Mouse (Mus musculus): ENCODE data around the gene Miox. TPM values are rescaled to one million over a fixed set of nuclear protein-coding genes. Genes with fewer than 3 reads are reported as not detected.

Miox gene
- polyA plus RNA-seq (2012; rRNA removed) (9.7 and 11.2 TPM in 2 replicates), polyA plus RNA-seq (2014; fragmentation: Nextera tagmentation; extraction: Ambion mirVana) (10.2 and 10.8 TPM in 2 replicates)

GRCm38 (mm10) chr15:89334271-89334670 is at the start of gene Miox:
Miox (plus strand) TSS chr15:89334398.
- TF ChIP-seq CTCF (IDR thresholded peaks at IDR 0.05; ENCODE audit: low read depth), result no peak
- no peak for TF ChIP-seq EP300 (IDR thresholded peaks at IDR 0.05; ENCODE audit: low read depth)
- Histone ChIP-seq H3K27ac (no peak within 1 kb of the TSS), H3K4me2 (ENCODE audit: low read depth) (no peak within 1 kb of the TSS), H3K9ac (replicated peaks) (no peak within 1 kb of the TSS), H3K4me3 (ENCODE audit: insufficient read depth in 1 of 2, low read depth in 2 of 2, low read length in 2 of 2) (no peak within 1 kb of the TSS), H3K27me3 (ENCODE audit: control insufficient read depth, insufficient read depth, low read length) (no peaks in the 10 kb centered on the region), H3K4me1 (replicated peaks; ENCODE audit: control insufficient read depth in 2 of 2, insufficient read depth in 2 of 2, low read length in 1 of 2) (peaks cover 0 to 3% of the 10 kb centered on the region in 2 experiments; a peak in 1 of 4 replicates), H3K9me3 (ENCODE audit: control insufficient read depth, low read length) (no peaks in the 10 kb centered on the region), H3K36me3 (replicated peaks; ENCODE audit: control insufficient read depth, insufficient read depth, low read depth) (no peaks in the 10 kb centered on the region)
- ATAC-seq (ENCODE audit: insufficient read depth), result no peak
- DNase-seq (ENCODE audit: low read depth in 3 of 3, low spot score in 3 of 3), result no peak
- 74% methylated on average over 7 of the region's 7 CpGs for WGBS (ENCODE audit: insufficient replicate concordance)

GRCm38 (mm10) chr15:89285004-89285403 is 49.2 kb upstream of the Miox start:
- Histone ChIP-seq H3K4me2 (ENCODE audit: low read depth) (peak overlapping the region; percentile 57), H3K9ac (replicated peaks) (no peak overlapping the region; the same call in 1 of the 2 replicates), H3K9me3 (ENCODE audit: control insufficient read depth, low read length) (no peaks in the 10 kb centered on the region), H3K27me3 (ENCODE audit: control insufficient read depth, insufficient read depth, low read length) (no peaks in the 10 kb centered on the region), H3K36me3 (replicated peaks; ENCODE audit: control insufficient read depth, insufficient read depth, low read depth) (peaks cover 56% of the 10 kb centered on the region), H3K4me3 (ENCODE audit: insufficient read depth in 1 of 2, low read depth in 2 of 2, low read length in 2 of 2) (no peak overlapping the region), H3K4me1 (replicated peaks; ENCODE audit: control insufficient read depth in 2 of 2, insufficient read depth in 2 of 2, low read length in 1 of 2) (peaks cover 19 to 22% of the 10 kb centered on the region in 2 experiments), H3K27ac (peak overlapping the region; percentile 53)
- TF ChIP-seq EP300 (IDR thresholded peaks at IDR 0.05; ENCODE audit: low read depth) (peak; percentile 37; the same call in 1 of the 2 replicates), CTCF (IDR thresholded peaks at IDR 0.05; ENCODE audit: low read depth) (no peak)
- ATAC-seq (ENCODE audit: insufficient read depth) (peak; percentile 84), DNase-seq (ENCODE audit: low read depth in 3 of 3, low spot score in 3 of 3) (peak; percentile 49 to 56 (median 51))

GRCm38 (mm10) chr15:89285478-89285877 is 48.7 kb upstream of the Miox start:
- Histone ChIP-seq H3K36me3 (replicated peaks; ENCODE audit: control insufficient read depth, insufficient read depth, low read depth) (peaks cover 54% of the 10 kb centered on the region), H3K4me3 (ENCODE audit: insufficient read depth in 1 of 2, low read depth in 2 of 2, low read length in 2 of 2) (peak overlapping the region in 1 of 2 experiments; percentile 28; a peak in 2 of 4 replicates), H3K4me1 (replicated peaks; ENCODE audit: control insufficient read depth in 2 of 2, insufficient read depth in 2 of 2, low read length in 1 of 2) (peaks cover 19 to 22% of the 10 kb centered on the region in 2 experiments), H3K4me2 (ENCODE audit: low read depth) (peak overlapping the region; percentile 57), H3K9ac (replicated peaks) (peak overlapping the region; percentile 48), H3K27ac (peak overlapping the region; percentile 53), H3K27me3 (ENCODE audit: control insufficient read depth, insufficient read depth, low read length) (no peaks in the 10 kb centered on the region), H3K9me3 (ENCODE audit: control insufficient read depth, low read length) (no peaks in the 10 kb centered on the region)
- DNase-seq (ENCODE audit: low read depth in 3 of 3, low spot score in 3 of 3) (peak; percentile 57 to 62 (median 61)), ATAC-seq (ENCODE audit: insufficient read depth) (peak; percentile 95)
- WGBS (ENCODE audit: insufficient replicate concordance), result 28% methylated on average over 5 of the region's 5 CpGs
- no peak for TF ChIP-seq CTCF (IDR thresholded peaks at IDR 0.05; ENCODE audit: low read depth)
- TF ChIP-seq EP300 (IDR thresholded peaks at IDR 0.05; ENCODE audit: low read depth), result peak; percentile 90

- Histone ChIP-seq H3K4me2 (ENCODE audit: low read depth) (peak overlapping the region; percentile 57), H3K27me3 (ENCODE audit: control insufficient read depth, insufficient read depth, low read length) (no peaks in the 10 kb centered on the region), H3K9me3 (ENCODE audit: control insufficient read depth, low read length) (no peaks in the 10 kb centered on the region), H3K36me3 (replicated peaks; ENCODE audit: control insufficient read depth, insufficient read depth, low read depth) (peaks cover 51% of the 10 kb centered on the region), H3K9ac (replicated peaks) (no peak overlapping the region; the same call in 1 of the 2 replicates), H3K4me3 (ENCODE audit: insufficient read depth in 1 of 2, low read depth in 2 of 2, low read length in 2 of 2) (peak overlapping the region in 1 of 2 experiments; percentile 28; a peak in 2 of 4 replicates), H3K27ac (peak overlapping the region; percentile 53), H3K4me1 (replicated peaks; ENCODE audit: control insufficient read depth in 2 of 2, insufficient read depth in 2 of 2, low read length in 1 of 2) (peaks cover 19 to 22% of the 10 kb centered on the region in 2 experiments)
- DNase-seq (ENCODE audit: low read depth in 3 of 3, low spot score in 3 of 3) (no peak), ATAC-seq (ENCODE audit: insufficient read depth) (0 out of 2 replicates have a peak, but pooled peaks have one; percentile 10)
- TF ChIP-seq EP300 (IDR thresholded peaks at IDR 0.05; ENCODE audit: low read depth), result no peak
- no peak for TF ChIP-seq CTCF (IDR thresholded peaks at IDR 0.05; ENCODE audit: low read depth)
- 59% methylated on average over 7 of the region's 7 CpGs for WGBS (ENCODE audit: insufficient replicate concordance)
Observed at GRCm38 (mm10) chr15:89286114-89286513, 48.1 kb upstream of the Miox start.

GRCm38 (mm10) chr15:89286582-89286981 is 47.6 kb upstream of the Miox start:
- no peaks in the 10 kb centered on the region for H3K9me3 ChIP-seq (ENCODE audit: control insufficient read depth, low read length)
- H3K27me3 ChIP-seq (ENCODE audit: control insufficient read depth, insufficient read depth, low read length), result no peaks in the 10 kb centered on the region
- no peak overlapping the region for H3K4me3 ChIP-seq (ENCODE audit: insufficient read depth in 1 of 2, low read depth in 2 of 2, low read length in 2 of 2)
- H3K4me2 ChIP-seq (ENCODE audit: low read depth), result peak overlapping the region; percentile 57
- DNase-seq (ENCODE audit: low read depth in 3 of 3, low spot score in 3 of 3) (no peak), ATAC-seq (ENCODE audit: insufficient read depth) (no peak)
- 81% methylated on average over 5 of the region's 5 CpGs for WGBS (ENCODE audit: insufficient replicate concordance)
- H3K9ac ChIP-seq (replicated peaks), result no peak overlapping the region
- H3K27ac ChIP-seq, result no peak overlapping the region
- H3K36me3 ChIP-seq (replicated peaks; ENCODE audit: control insufficient read depth, insufficient read depth, low read depth), result peaks cover 46% of the 10 kb centered on the region
- H3K4me1 ChIP-seq (replicated peaks; ENCODE audit: control insufficient read depth in 2 of 2, insufficient read depth in 2 of 2, low read length in 1 of 2), result peaks cover 20 to 22% of the 10 kb centered on the region in 2 experiments
- TF ChIP-seq CTCF (IDR thresholded peaks at IDR 0.05; ENCODE audit: low read depth) (no peak), EP300 (IDR thresholded peaks at IDR 0.05; ENCODE audit: low read depth) (no peak)

All from liver, embryonic 14.5 days (tissue).